Mouse (Mus musculus) c-Kit-negative CD71-positive TER-119-positive erythroid progenitor cells, embryonic 14.5 days (primary cell): ENCODE data around the gene Egf.
"Not testable (repeated sequence)": the region's sequence is repeated elsewhere in the genome, so short reads cannot be mapped to it uniquely, and the experiment has no call there.

Experiments
- DNase-seq: peaks from one replicate; pipeline ENCODE4 v3.0.0-alpha.2; 2013; ENCODE audit warnings: low read depth, low spot score

Gene Egf

GRCm38 (mm10) chr3:129754650-129755604, at the start of gene Egf:
Gene Egf (minus strand): TSS chr3:129755316.
- no peak for DNase-seq

GRCm38 (mm10) chr3:129803765-129804164, 48.6 kb upstream of the Egf start, which contains the start of gene Lrit3:
Gene Lrit3 (minus strand): TSS chr3:129804030.
- DNase-seq = no peak

DNA sequence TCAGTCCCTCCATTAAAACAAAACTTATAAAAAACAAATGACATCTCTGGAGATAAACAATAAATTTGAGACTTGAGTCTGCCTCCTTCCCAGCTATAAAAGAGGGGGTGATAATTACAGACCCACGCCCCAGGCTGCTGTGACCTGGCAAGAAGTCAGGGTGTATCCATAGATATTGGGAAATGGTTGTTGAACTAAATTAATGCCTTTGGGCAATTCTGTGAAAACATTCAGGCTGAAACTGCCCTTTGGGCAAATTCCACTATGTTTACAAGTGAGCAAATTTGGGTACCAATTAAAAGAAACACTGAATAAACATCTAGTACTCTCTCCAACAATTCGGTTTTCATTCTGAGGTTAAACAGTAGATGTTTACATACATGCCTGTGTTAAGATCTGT, 43.9 kb upstream of the Egf start:
- DNase-seq = no peak

DNA sequence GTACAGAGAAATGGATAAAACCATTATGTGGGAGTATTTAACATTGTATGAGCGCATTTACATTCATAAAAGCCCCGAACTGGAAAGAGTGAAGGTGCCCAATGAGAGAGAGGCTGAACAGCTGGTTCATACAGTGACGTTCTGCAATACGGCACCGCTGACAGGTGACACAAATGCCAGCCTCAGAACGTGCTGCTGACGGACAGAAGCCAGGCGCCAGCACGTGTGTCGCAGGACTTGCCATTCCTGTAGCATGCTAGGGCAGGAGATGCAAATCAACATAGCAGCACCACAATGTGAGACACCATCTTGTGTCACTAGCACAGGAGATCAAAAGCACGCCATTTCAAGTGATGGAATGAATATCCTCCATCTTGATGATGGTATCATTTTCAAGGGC, 43.4 kb upstream of the Egf start:
- DNase-seq = no peak

GRCm38 (mm10) chr3:129797341-129797740, 42.2 kb upstream of the Egf start:
- no peak for DNase-seq

DNA sequence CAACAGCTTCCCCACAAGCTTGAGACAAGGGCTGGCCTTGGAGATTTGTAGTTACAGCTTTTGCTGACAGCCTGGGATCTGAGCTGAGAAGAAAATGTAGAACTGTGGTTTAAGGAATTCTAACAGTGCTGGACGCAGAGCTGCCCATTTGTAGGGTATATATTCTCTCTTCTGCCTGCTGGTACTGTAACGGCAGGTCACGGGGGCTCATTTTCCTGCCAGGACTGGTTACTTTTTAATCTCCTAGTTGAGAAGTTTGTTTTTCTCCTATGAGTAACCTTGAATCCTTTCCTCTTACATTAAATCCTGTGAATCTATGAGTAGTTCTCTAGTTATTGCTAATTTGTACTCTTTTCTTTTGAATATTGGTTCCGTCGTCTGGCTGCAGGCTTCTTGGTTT, 38.7 kb upstream of the Egf start:
- DNase-seq = no peak

- no peak for DNase-seq
Measured at GRCm38 (mm10) chr3:129782746-129783145, 27.6 kb upstream of the Egf start.

- no peak for DNase-seq
Measured at GRCm38 (mm10) chr3:129781435-129781834, 26.3 kb upstream of the Egf start.

- DNase-seq = no peak
Measured at GRCm38 (mm10) chr3:129771210-129771609, 16.1 kb upstream of the Egf start.

GRCm38 (mm10) chr3:129766971-129767794, 12.1 kb upstream of the Egf start:
- DNase-seq = no peak

DNA sequence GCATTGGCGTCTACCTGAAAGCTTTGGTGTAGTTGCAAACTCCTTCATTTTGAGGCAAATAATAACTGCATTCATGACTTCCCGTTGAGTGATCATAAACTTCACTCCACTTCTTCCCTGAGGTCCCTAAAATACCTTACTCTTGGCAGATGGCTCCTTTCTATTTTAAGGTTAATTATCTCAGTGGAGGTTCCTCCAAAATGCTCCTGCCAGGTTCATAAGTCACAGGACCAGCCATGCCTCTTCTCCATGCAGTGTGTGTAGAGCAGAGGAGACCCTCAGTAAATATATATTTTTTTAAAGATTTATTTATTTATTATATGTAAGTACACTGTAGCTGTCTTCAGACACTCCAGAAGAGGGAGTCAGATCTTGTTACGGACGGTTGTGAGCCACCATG, 11.0 kb upstream of the Egf start:
- no peak for DNase-seq

DNA sequence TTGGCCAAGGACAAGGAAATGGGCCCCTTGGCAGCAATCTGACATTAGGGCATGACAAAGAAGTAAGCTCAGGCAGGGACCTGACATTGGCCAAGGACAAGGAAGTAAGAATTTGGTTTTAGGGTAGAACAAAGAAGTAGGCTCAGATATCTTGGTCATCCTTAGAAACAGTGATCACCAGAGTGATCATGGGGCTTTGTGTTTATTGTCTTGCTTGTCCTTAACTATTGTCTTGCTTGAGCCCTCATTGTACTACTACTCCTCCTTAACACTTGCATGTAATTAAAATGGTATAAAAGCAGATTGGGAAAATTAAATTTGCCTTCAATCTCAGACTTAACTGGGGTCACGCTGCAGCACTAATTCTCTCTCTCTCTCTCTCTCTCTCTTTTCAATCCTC, 2.5 kb upstream of the Egf start:
- not testable (repeated sequence) for DNase-seq

- no peak for DNase-seq
Measured at GRCm38 (mm10) chr3:129744803-129745202, 10.3 kb downstream of the Egf start.

- DNase-seq = no peak
Measured at GRCm38 (mm10) chr3:129742781-129743180, 12.3 kb downstream of the Egf start.

- DNase-seq = no peak
Measured at GRCm38 (mm10) chr3:129738291-129739183, 16.6 kb downstream of the Egf start.

GRCm38 (mm10) chr3:129731636-129732035, 23.5 kb downstream of the Egf start:
- no peak for DNase-seq

DNA sequence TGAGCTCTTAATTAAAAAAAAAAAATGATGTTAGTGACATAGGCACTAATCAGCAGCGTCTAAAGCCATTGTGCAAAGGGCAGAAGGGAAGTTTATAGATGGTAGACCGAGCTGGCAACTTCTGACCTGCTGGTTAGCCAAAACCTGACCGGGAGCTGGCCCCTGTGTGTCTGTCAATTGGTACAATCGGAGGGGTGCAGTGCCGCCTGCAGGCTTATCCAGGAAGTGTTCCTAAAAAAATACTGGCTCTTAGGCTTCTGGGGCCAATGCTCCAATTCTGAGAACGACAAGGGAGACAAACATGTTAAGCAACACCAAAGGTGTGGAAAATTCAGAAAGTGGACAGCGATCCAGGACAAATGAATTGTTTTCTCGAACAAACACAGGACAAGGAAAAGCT, 24.7 kb downstream of the Egf start:
- no peak for DNase-seq

GRCm38 (mm10) chr3:129729916-129730315, 25.2 kb downstream of the Egf start:
- no peak for DNase-seq

GRCm38 (mm10) chr3:129725592-129725991, 29.5 kb downstream of the Egf start:
- no peak for DNase-seq

DNA sequence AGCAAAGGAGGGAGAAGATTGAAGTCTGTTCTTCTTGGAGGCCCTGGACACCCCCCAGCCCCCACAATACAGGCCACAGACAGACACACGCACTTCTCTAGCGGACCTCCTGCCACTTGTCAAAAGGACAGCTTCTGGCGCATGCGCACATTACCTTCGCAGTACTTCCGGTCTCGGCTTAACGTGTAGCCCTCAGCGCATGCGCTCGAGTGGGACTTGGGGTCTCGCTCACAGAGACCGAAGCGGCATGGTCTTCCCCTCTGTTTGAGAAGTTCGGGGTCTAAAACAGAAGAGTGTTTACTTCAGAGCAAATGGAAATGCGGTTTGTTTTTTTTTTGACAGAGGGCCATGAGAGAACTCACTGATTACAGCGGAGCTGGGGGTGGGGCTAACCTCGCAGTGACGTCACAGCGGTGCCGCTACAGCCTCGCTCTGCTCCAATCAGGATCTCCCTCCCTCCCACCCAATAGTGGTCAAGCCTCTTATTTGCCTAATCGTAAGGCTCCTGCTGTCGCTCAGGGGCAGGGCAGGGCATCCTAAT, 30.1 kb downstream of the Egf start:
- peak; percentile 91 for DNase-seq

DNA sequence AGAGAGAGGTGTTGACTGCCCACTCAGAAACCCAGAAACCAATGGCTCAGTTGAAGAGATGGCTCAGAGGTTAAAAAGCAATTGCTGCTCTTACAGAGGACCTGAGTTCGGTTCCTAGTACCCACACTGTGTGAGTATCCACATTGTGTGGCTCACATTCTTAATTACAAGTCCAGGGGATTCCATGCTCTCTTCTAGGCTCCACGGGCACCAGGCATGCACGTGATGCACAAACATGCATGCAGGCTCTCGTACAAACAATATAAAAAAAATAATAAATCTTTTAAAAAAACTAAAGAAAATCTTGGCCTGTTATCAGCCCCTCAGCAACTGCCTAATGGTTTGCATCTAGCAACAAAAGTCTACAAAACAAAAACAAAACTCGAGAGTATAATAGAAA, 30.6 kb downstream of the Egf start:
- DNase-seq = peak; percentile 11
